Mouse (Mus musculus) thymus, adult 2 months (tissue): ENCODE data around the gene AC134908.4. TPM values are rescaled to one million over a fixed set of nuclear protein-coding genes. Genes with fewer than 3 reads are reported as not detected.

Source experiments
- DNase-seq: peaks from one replicate; pipeline ENCODE4 v3.0.0; 2021
- H3K27ac ChIP-seq: fragments of 200-500 bp; 2 replicates; pipeline ENCODE4 v1.5.1; 2012; ENCODE audit warnings: low read length, control low read depth; ENCODE audit not compliant: control insufficient read depth, insufficient read depth
- H3K27me3 ChIP-seq: fragments of 200-500 bp; 2 replicates; pipeline ENCODE4 v1.6.1; 2012; ENCODE audit warnings: mild to moderate bottlenecking, low read length, moderate library complexity, mixed read lengths; ENCODE audit not compliant: control insufficient read depth, insufficient read depth
- H3K36me3 ChIP-seq: fragments of 200-500 bp; 2 replicates; pipeline ENCODE4 v1.6.1; 2012; ENCODE audit warnings: mild to moderate bottlenecking, low read length, moderate library complexity; ENCODE audit not compliant: control insufficient read depth, insufficient read depth
- H3K4me1 ChIP-seq: fragments of 200-500 bp; replicated peaks from 2 replicates; pipeline ENCODE4 v1.6.1; 2012; ENCODE audit warnings: low read length; ENCODE audit not compliant: control insufficient read depth, insufficient read depth
- H3K4me3 ChIP-seq: fragments of 200-500 bp; 2 replicates; pipeline ENCODE4 v1.5.1; 2012; ENCODE audit warnings: mild to moderate bottlenecking, low read length, control low read depth, moderate library complexity; ENCODE audit not compliant: control insufficient read depth, insufficient read depth
- CTCF ChIP-seq: fragments of 200-500 bp; IDR thresholded peaks from 2 replicates; pipeline ENCODE4 v1.5.1; 2012; ENCODE audit warnings: mild to moderate bottlenecking, control low read depth, low read length, moderate library complexity, borderline replicate concordance; ENCODE audit not compliant: control insufficient read depth, poor library complexity, insufficient read depth; ENCODE audit errors: extremely low read depth
- POLR2A ChIP-seq: fragments of 200-500 bp; IDR thresholded peaks from 2 replicates; pipeline ENCODE4 v1.6.1; 2012; ENCODE audit warnings: mild to moderate bottlenecking, low read length, control low read depth, moderate library complexity; ENCODE audit not compliant: control insufficient read depth, poor library complexity, insufficient read depth; ENCODE audit errors: extremely low read depth
- WGBS: fragments of 180-500 bp; shearing (Covaris S2); methylation state at CpG from one replicate; pipeline ENCODE4 v1.1.7; 2018; 5-methylcytosine and 5-hydroxymethylcytosine counted together
- polyA plus RNA-seq: library from polyadenylated mRNA; depleted of rRNA; stranded (reverse); fragments of >200 nt; gene quantifications from 2 replicates; pipeline ENCODE4 v1.2.3, GENCODE M21; 2012

AC134908.4 gene
- polyA plus RNA-seq, 1 experiment = 1.1 TPM

DNA sequence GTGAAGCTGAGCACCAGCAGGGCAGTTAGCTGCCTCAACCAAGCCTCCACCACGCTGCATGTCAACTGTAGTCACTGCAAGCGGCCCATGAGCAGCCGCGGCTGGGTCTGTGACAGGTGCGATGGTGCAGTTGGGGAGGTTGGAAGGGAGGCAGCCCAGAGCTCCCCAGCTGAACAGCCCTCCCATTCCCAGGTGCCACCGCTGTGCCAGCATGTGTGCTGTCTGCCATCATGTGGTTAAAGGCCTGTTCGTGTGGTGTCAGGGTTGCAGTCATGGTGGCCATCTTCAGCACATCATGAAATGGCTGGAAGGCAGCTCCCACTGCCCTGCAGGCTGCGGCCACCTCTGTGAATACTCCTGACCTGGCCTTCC is 32.8 kb upstream of the AC134908.4 start:
- Histone ChIP-seq H3K27ac (no peak overlapping the region; the same call in 1 of the 2 replicates), H3K4me1 (peaks cover 40% of the 10 kb centered on the region), H3K36me3 (peaks cover 4% of the 10 kb centered on the region; the same call in 1 of the 2 replicates), H3K4me3 (peak overlapping the region; percentile 79), H3K27me3 (no peaks in the 10 kb centered on the region)
- no peak for TF ChIP-seq POLR2A
- TF ChIP-seq CTCF = no peak
- DNase-seq = no peak
- WGBS = 54% methylated on average over 8 of the region's 8 CpGs

GRCm38 (mm10) chr17:25827546-25828222 is 32.2 kb upstream of the AC134908.4 start:
- Histone ChIP-seq H3K27me3 (no peaks in the 10 kb centered on the region), H3K27ac (no peak overlapping the region), H3K4me3 (no peak overlapping the region), H3K4me1 (peaks cover 43% of the 10 kb centered on the region), H3K36me3 (peaks cover 4% of the 10 kb centered on the region; the same call in 1 of the 2 replicates)
- DNase-seq = no peak
- WGBS = 95% methylated on average over 22 of the region's 22 CpGs
- no peak for TF ChIP-seq CTCF
- TF ChIP-seq POLR2A = no peak

GRCm38 (mm10) chr17:25827011-25827410 is 31.6 kb upstream of the AC134908.4 start:
- no peaks in the 10 kb centered on the region for H3K27me3 ChIP-seq
- H3K36me3 ChIP-seq = peaks cover 4% of the 10 kb centered on the region; the same call in 1 of the 2 replicates
- peaks cover 40% of the 10 kb centered on the region for H3K4me1 ChIP-seq

GRCm38 (mm10) chr17:25825984-25826570 is 30.6 kb upstream of the AC134908.4 start:
- WGBS = 98% methylated on average over 27 of the region's 27 CpGs
- no peak overlapping the region for H3K27ac ChIP-seq
- H3K4me1 ChIP-seq = peaks cover 31% of the 10 kb centered on the region
- TF ChIP-seq CTCF = no peak
- TF ChIP-seq POLR2A = no peak
- DNase-seq = no peak
- H3K27me3 ChIP-seq = no peaks in the 10 kb centered on the region; the same call in 1 of the 2 replicates
- no peak overlapping the region for H3K4me3 ChIP-seq
- H3K36me3 ChIP-seq = peaks cover 4% of the 10 kb centered on the region; the same call in 1 of the 2 replicates

More at GRCm38 (mm10) chr17:25827011-25827410, 31.6 kb upstream of the AC134908.4 start:
- DNase-seq = no peak
- no peak for TF ChIP-seq POLR2A
- no peak for TF ChIP-seq CTCF
- Histone ChIP-seq H3K4me3 (no peak overlapping the region), H3K27ac (no peak overlapping the region)
- 97% methylated on average over 13 of the region's 13 CpGs for WGBS

DNA sequence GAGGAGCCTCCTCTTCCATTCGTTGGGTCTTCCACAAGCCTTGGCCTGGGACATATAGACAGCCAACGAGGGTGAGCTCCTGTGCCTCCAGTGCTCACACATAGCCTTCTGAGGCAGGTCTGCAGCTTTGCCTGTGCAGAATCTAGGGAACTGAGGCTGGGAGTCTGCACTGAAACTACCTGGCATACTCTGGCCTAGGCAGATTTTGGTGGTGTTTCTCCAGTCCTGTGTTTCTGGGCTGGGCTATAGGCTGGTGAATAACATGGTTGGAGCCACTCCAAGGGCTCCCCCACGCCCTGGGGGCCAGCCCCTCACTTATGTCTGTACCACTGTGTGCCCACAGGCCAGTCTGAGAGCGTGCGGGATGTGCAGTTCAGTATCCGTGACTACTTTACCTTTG is 29.9 kb upstream of the AC134908.4 start:
- H3K36me3 ChIP-seq = no peaks in the 10 kb centered on the region
- no peak for DNase-seq
- TF ChIP-seq CTCF = no peak
- no peak for TF ChIP-seq POLR2A
- H3K4me1 ChIP-seq = peaks cover 31% of the 10 kb centered on the region
- no peaks in the 10 kb centered on the region; the same call in 1 of the 2 replicates for H3K27me3 ChIP-seq
- WGBS = 97% methylated on average over 6 of the region's 6 CpGs
- no peak overlapping the region for H3K27ac ChIP-seq
- no peak overlapping the region for H3K4me3 ChIP-seq

GRCm38 (mm10) chr17:25824362-25825142 is 29.1 kb upstream of the AC134908.4 start:
- TF ChIP-seq POLR2A (no peak), CTCF (no peak)
- Histone ChIP-seq H3K27me3 (peaks cover 3% of the 10 kb centered on the region; the same call in 1 of the 2 replicates), H3K36me3 (no peaks in the 10 kb centered on the region), H3K27ac (no peak overlapping the region), H3K4me1 (peaks cover 28% of the 10 kb centered on the region), H3K4me3 (peak overlapping the region; percentile 96)
- WGBS = 82% methylated on average over 17 of the region's 17 CpGs
- DNase-seq = no peak
